Mouse (Mus musculus): ENCODE data around the gene Tubg1.
"Not testable (repeated sequence)": the region's sequence is repeated elsewhere in the genome, so short reads cannot be mapped to it uniquely, and the experiment has no call there.

Tubg1 gene

GRCm38 (mm10) chr11:101098231-101098630 is 21.5 kb upstream of the Tubg1 start:
- DNase-seq (ENCODE audit: low spot score in 2 of 2), result no peak

- no peak for DNase-seq (ENCODE audit: low spot score in 2 of 2)
Observed at GRCm38 (mm10) chr11:101103011-101103410, 16.7 kb upstream of the Tubg1 start.

- DNase-seq (ENCODE audit: low spot score in 2 of 2), result no peak
Observed at GRCm38 (mm10) chr11:101109351-101109750, 10.4 kb upstream of the Tubg1 start.

- no peak for DNase-seq (ENCODE audit: low spot score in 2 of 2)
Observed at GRCm38 (mm10) chr11:101110708-101111107, 9.0 kb upstream of the Tubg1 start.

- DNase-seq (ENCODE audit: low spot score in 2 of 2), result no peak
Observed at GRCm38 (mm10) chr11:101111178-101111577, 8.6 kb upstream of the Tubg1 start.

GRCm38 (mm10) chr11:101112186-101112585 is 7.6 kb upstream of the Tubg1 start:
- DNase-seq (ENCODE audit: low spot score in 2 of 2), result no peak

GRCm38 (mm10) chr11:101115564-101115963 is 4.2 kb upstream of the Tubg1 start:
- no peak for DNase-seq (ENCODE audit: low spot score in 2 of 2)

GRCm38 (mm10) chr11:101118105-101118504 is 1.6 kb upstream of the Tubg1 start:
- DNase-seq (ENCODE audit: low spot score in 2 of 2), result no peak

GRCm38 (mm10) chr11:101119131-101119760 is 492 bp upstream of the Tubg1 start:
- no peak for DNase-seq (ENCODE audit: low spot score in 2 of 2)

- DNase-seq (ENCODE audit: low spot score in 2 of 2), result peak in 1 of 2 experiments; percentile 73
Observed at GRCm38 (mm10) chr11:101120545-101121188, 929 bp downstream of the Tubg1 start.

GRCm38 (mm10) chr11:101124494-101124893 is 4.8 kb downstream of the Tubg1 start:
- DNase-seq (ENCODE audit: low spot score in 2 of 2), result not testable (repeated sequence)

- DNase-seq (ENCODE audit: low spot score in 2 of 2), result not testable (repeated sequence)
Observed at GRCm38 (mm10) chr11:101125008-101125407, 5.3 kb downstream of the Tubg1 start.

GRCm38 (mm10) chr11:101127075-101127474 is 7.3 kb downstream of the Tubg1 start:
- DNase-seq (ENCODE audit: low spot score in 2 of 2), result no peak

- no peak for DNase-seq (ENCODE audit: low spot score in 2 of 2)
Observed at GRCm38 (mm10) chr11:101128996-101129577, 9.3 kb downstream of the Tubg1 start.

GRCm38 (mm10) chr11:101130056-101130756 is 10.5 kb downstream of the Tubg1 start:
- no peak for DNase-seq (ENCODE audit: low spot score in 2 of 2)

GRCm38 (mm10) chr11:101131187-101131586 is 11.4 kb downstream of the Tubg1 start:
- no peak for DNase-seq (ENCODE audit: low spot score in 2 of 2)

GRCm38 (mm10) chr11:101131701-101132100 is 12.0 kb downstream of the Tubg1 start:
- DNase-seq (ENCODE audit: low spot score in 2 of 2), result peak; percentile 36 to 70

GRCm38 (mm10) chr11:101133037-101133436 is 13.3 kb downstream of the Tubg1 start:
- DNase-seq (ENCODE audit: low spot score in 2 of 2), result no peak

GRCm38 (mm10) chr11:101134217-101134865 is 14.6 kb downstream of the Tubg1 start:
- no peak for DNase-seq (ENCODE audit: low spot score in 2 of 2)

GRCm38 (mm10) chr11:101137000-101137399 is 17.3 kb downstream of the Tubg1 start:
- DNase-seq (ENCODE audit: low spot score in 2 of 2), result no peak

- DNase-seq (ENCODE audit: low spot score in 2 of 2), result no peak
Observed at GRCm38 (mm10) chr11:101138536-101139181, 18.9 kb downstream of the Tubg1 start.

Measured in spleen, postnatal 4 days (tissue).